Mouse (Mus musculus): ENCODE measurements around the gene Cyp4v3.

DNA sequence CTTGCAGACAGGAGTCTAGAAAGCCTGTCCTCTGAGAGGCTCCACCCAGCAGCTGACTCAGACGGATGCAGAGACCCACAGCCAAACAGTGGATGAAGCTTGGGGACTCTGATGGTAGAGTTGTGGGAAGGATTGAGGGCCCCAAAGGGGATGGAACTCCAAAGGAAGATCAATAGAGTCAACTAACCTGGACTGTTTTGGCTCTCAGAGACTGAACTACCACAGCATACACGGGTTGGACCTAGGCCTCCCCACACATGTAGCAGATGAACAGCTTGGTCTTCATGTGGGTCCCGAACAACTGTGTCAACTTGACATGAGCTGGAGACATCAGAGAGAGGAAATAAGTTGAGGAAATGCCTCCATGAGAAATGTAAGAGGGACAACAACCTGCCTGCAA is 70.2 kb downstream of the Cyp4v3 start:
- TF ChIP-seq POLR2A (IDR thresholded peaks at IDR 0.05; ENCODE audit: low read depth, low read length): no peak
- no peak for TF ChIP-seq CTCF (IDR thresholded peaks at IDR 0.05; ENCODE audit: extremely low read depth, insufficient read depth, insufficient read length, insufficient replicate concordance)

Data from spleen, adult 2 months (tissue).